Mouse (Mus musculus) olfactory bulb, adult 2 months (tissue): ENCODE measurements around the gene Dok5. TPM values are rescaled to one million over a fixed set of nuclear protein-coding genes. Genes with fewer than 3 reads are reported as not detected.

Experiments
- H3K27ac ChIP-seq: fragments of 200-500 bp; 2 replicates; pipeline ENCODE4 v1.5.1; 2012; ENCODE audit warnings: low read depth, low read length; ENCODE audit not compliant: insufficient read depth
- H3K4me1 ChIP-seq: fragments of 200-500 bp; 2 replicates; pipeline ENCODE4 v1.6.1; 2012; ENCODE audit warnings: low read length; ENCODE audit not compliant: control insufficient read depth, insufficient read depth
- H3K4me3 ChIP-seq: fragments of 200-500 bp; 2 replicates; pipeline ENCODE4 v1.5.1; 2012; ENCODE audit warnings: mild to moderate bottlenecking, low read depth, low read length, moderate library complexity; ENCODE audit not compliant: insufficient read depth
- CTCF ChIP-seq: fragments of 200-500 bp; IDR thresholded peaks from 2 replicates; pipeline ENCODE4 v1.5.1; 2012; ENCODE audit warnings: low read depth, mild to moderate bottlenecking, low read length, moderate library complexity; ENCODE audit not compliant: insufficient read depth
- POLR2A ChIP-seq: fragments of 200-500 bp; IDR thresholded peaks from 2 replicates; pipeline ENCODE4 v1.6.1; 2012; ENCODE audit warnings: mild to moderate bottlenecking, low read depth, low read length, moderate library complexity; ENCODE audit not compliant: insufficient read depth
- WGBS: fragments of 180-500 bp; shearing (Covaris S2); methylation state at CpG from one replicate; pipeline ENCODE4 v1.1.7; 2018; 5-methylcytosine and 5-hydroxymethylcytosine counted together
- polyA plus RNA-seq: library from polyadenylated mRNA; stranded (reverse); fragments of >200 nt; gene quantifications from 2 replicates; pipeline ENCODE4 v1.2.4, GENCODE M21; 2012; ENCODE audit warnings: low replicate concordance; ENCODE audit not compliant: missing spikeins, insufficient read depth, insufficient read length

Dok5 gene
- polyA plus RNA-seq, 1 experiment = not detected

GRCm38 (mm10) chr2:170712658-170713285, 18.8 kb upstream of the Dok5 start:
- WGBS = 90% methylated on average over 11 of the region's 11 CpGs
- H3K4me1 ChIP-seq = no peaks in the 10 kb centered on the region

GRCm38 (mm10) chr2:170720386-170720785, 11.2 kb upstream of the Dok5 start:
- TF ChIP-seq CTCF (no peak), POLR2A (no peak)
- Histone ChIP-seq H3K27ac (no peak overlapping the region), H3K4me1 (0 out of 2 replicates have a peak, but pooled peaks cover 2% of the 10 kb centered on the region), H3K4me3 (no peak overlapping the region)
- WGBS = 39% methylated on average over 4 of the region's 4 CpGs

More at GRCm38 (mm10) chr2:170712658-170713285, 18.8 kb upstream of the Dok5 start:
- Histone ChIP-seq H3K4me3 (no peak overlapping the region), H3K27ac (no peak overlapping the region)
- TF ChIP-seq POLR2A = no peak
- TF ChIP-seq CTCF = no peak

GRCm38 (mm10) chr2:170724136-170724535, 7.5 kb upstream of the Dok5 start:
- TF ChIP-seq CTCF (no peak), POLR2A (no peak)
- Histone ChIP-seq H3K27ac (no peak overlapping the region), H3K4me3 (no peak overlapping the region), H3K4me1 (0 out of 2 replicates have a peak, but pooled peaks cover 2% of the 10 kb centered on the region)
- WGBS = 73% methylated on average over 13 of the region's 13 CpGs

- H3K4me3 ChIP-seq = no peak overlapping the region
- H3K4me1 ChIP-seq = 0 out of 2 replicates have a peak, but pooled peaks cover 2% of the 10 kb centered on the region
- 90% methylated on average over 11 of the region's 11 CpGs for WGBS
- no peak for TF ChIP-seq CTCF
- no peak for TF ChIP-seq POLR2A
- no peak overlapping the region for H3K27ac ChIP-seq
Observed at GRCm38 (mm10) chr2:170724716-170725115, 6.9 kb upstream of the Dok5 start.

- TF ChIP-seq CTCF (no peak), POLR2A (no peak)
- no peaks in the 10 kb centered on the region for H3K4me1 ChIP-seq
- no peak overlapping the region for H3K4me3 ChIP-seq
- no peak overlapping the region for H3K27ac ChIP-seq
- 87% methylated on average over 5 of the region's 5 CpGs for WGBS
Observed at GRCm38 (mm10) chr2:170725796-170726195, 5.8 kb upstream of the Dok5 start.

- TF ChIP-seq CTCF (no peak), POLR2A (no peak)
- 71% methylated on average over 6 of the region's 6 CpGs for WGBS
- 0 out of 2 replicates have a peak, but pooled peaks cover under 1% of the 10 kb centered on the region for H3K4me1 ChIP-seq
- no peak overlapping the region for H3K4me3 ChIP-seq
- no peak overlapping the region for H3K27ac ChIP-seq
Observed at GRCm38 (mm10) chr2:170726996-170727710, 4.5 kb upstream of the Dok5 start.

DNA sequence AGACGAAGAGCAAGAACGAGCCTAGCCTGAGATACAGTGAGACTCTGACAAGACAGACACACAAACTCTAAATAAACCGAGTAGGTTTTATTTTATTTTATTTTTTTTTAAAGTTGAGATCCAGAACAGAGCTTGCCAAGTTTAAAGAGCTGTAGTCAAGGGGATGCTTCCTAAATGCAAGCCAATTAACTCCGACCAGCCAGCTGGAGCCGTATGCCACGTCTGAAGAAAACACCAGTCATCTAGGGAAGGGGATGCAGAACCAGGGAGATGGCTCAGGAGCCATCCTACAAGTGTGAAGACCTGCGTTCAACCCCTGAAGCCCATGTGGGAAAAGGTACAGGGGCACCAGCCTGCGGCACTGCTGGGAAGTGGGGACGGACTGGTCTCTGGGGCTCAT, 2.7 kb upstream of the Dok5 start:
- Histone ChIP-seq H3K4me1 (peaks cover 5% of the 10 kb centered on the region; the same call in 1 of the 2 replicates), H3K27ac (no peak overlapping the region), H3K4me3 (no peak overlapping the region)
- no peak for TF ChIP-seq POLR2A
- no peak for TF ChIP-seq CTCF
- 86% methylated on average over 9 of the region's 9 CpGs for WGBS

DNA sequence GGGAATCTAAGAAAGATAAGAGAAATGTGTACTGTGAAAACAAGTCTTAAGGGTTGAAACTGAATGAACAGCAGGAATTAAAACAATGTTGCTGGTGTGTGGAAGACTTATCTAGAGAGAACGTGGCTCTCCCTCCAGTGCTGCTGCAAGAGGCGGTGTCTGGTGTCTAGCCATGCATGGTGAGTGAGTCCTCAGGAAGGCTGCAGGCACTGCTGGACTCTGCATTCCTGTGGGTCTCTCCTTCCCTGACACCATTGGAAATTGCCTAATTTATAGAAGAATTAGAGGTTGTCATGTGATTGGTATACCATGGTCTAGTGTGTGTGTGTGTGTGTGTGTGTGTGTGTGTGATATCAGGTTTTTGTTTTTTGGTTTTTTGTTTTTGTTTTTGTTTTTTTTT, 1.9 kb upstream of the Dok5 start:
- WGBS = 54% methylated on average over 2 of the region's 2 CpGs
- no peak overlapping the region for H3K4me3 ChIP-seq
- TF ChIP-seq POLR2A = no peak
- TF ChIP-seq CTCF = no peak
- no peak overlapping the region for H3K27ac ChIP-seq
- peaks cover 5% of the 10 kb centered on the region; the same call in 1 of the 2 replicates for H3K4me1 ChIP-seq

DNA sequence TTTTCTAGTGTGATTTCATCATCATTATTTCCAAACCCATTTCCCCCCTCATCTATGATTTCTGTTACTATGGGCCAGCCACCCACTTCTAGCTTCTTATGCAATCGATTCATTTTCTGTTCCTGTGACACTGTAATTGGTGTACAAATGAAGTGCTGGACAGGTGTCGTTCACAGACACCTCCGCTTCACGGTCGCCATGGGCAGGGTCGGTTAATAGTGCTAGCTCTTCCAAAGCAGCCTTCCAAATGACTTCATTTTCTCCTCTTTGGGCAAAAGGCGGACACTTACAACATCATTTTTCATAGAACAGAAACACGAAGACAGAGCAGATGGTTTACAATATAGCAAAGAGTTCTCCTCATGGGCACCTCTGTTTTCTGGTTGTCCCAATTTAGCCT, 1.5 kb upstream of the Dok5 start:
- TF ChIP-seq POLR2A (no peak), CTCF (no peak)
- no peak overlapping the region for H3K27ac ChIP-seq
- WGBS = 94% methylated on average over 8 of the region's 8 CpGs
- H3K4me3 ChIP-seq = no peak overlapping the region
- H3K4me1 ChIP-seq = peaks cover 5% of the 10 kb centered on the region; the same call in 1 of the 2 replicates
